Mouse (Mus musculus): ENCODE results near the gene E330017A01Rik.

DNA sequence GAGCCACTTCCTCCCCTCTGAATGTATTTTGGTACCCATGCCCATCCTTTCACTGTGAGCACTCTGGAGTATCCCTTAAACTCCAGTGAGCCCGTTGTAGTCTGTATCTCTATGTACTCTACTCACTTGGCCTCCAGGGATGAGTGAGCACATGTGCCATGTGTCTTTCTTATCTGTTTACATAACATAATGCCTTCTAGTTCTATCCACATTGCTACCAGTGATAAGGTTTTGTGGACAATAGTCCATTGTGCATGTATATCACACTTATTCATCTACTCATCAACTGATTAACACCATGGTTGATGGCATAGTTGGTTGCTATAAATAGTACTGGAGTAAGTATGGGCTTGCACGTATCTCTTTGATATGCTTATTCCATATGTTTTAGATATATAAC, 34.7 kb downstream of the E330017A01Rik start:
- TF ChIP-seq CTCF (IDR thresholded peaks at IDR 0.05) = no peak
- no peak for TF ChIP-seq EP300 (IDR thresholded peaks at IDR 0.05)
